ENCODE assay signal across 24 mouse cellular contexts in genomic region chr1:180549539-180550308, GRCm38 (mm10). TPM values are rescaled to one million over a fixed set of nuclear protein-coding genes. Genes with fewer than 3 reads are reported as not detected.
DNase-seq lines count a peak whose midpoint lies in the region; ATAC-seq lines count a peak whose summit lies in the region.
"Had no signal": no experiment of that assay in that cellular context is flagged by ENCODE, and none has a peak within 500 bp of the region (broad histone marks: within the 10 kb centered on the region; RNA-seq: fewer than 3 reads in every experiment).

No protein-coding gene starts in this region.

- H3K4me2 ChIP-seq in forebrain, embryonic 11.5 days (ENCODE audit: low read depth, low read length, severe bottlenecking) = no peak overlapping the region
- no peak overlapping the region for H3K4me2 ChIP-seq in heart, embryonic 11.5 days
- H3K4me2 ChIP-seq: heart, embryonic 13.5 days; hindbrain, embryonic 12.5 days; liver, embryonic 11.5 days; stomach, embryonic 15.5 days had no signal

- ATAC-seq in forebrain, embryonic 11.5 days (replicated peaks; ENCODE audit: low FRiP score) = no peak
- no peak for ATAC-seq in heart, embryonic 11.5 days (replicated peaks; ENCODE audit: insufficient number of reproducible peaks, low FRiP score, low TSS enrichment)
- ATAC-seq: liver, postnatal 0 days; lung, postnatal 0 days had no signal

- DNase-seq in forebrain, embryonic 10.5 days (ENCODE audit: extremely low spot score, low spot score) = no peak
- DNase-seq in forebrain, embryonic 11.5 days (ENCODE audit: low spot score) = no peak
- peak; percentile 71 for DNase-seq in heart, adult 11 months
- peak; percentile 32 to 64 for DNase-seq in left cerebral cortex, adult 9 months (ENCODE audit: low spot score in 2 of 2)
- no peak for DNase-seq in left cerebral cortex, adult 11 months (ENCODE audit: low spot score)
- no peak for DNase-seq in limb, embryonic 10.5 days (ENCODE audit: low spot score)
- no peak for DNase-seq in T-cell, adult 2 months (ENCODE audit: low spot score)
- DNase-seq: adrenal gland, postnatal 25 days; cerebellum, adult 11 months; cerebellum, postnatal 10 days; gastrocnemius, postnatal 10 days; heart, postnatal 14 days; kidney, adult 11 months; layer of hippocampus, postnatal 36 days; liver, postnatal 0 days had no signal

- 73% methylated on average over 7 of the region's 7 CpGs for WGBS in forebrain, embryonic 10.5 days
- 70% methylated on average over 7 of the region's 7 CpGs for WGBS in forebrain, embryonic 11.5 days
- WGBS in heart, embryonic 11.5 days (ENCODE audit: insufficient replicate concordance) = 53% methylated on average over 7 of the region's 7 CpGs
- WGBS in limb, embryonic 10.5 days = 72% methylated on average over 7 of the region's 7 CpGs

- peak overlapping the region; percentile 77; the same call in 1 of the 2 replicates for H3K27ac ChIP-seq in forebrain, embryonic 10.5 days
- H3K27ac ChIP-seq in forebrain, embryonic 11.5 days (ENCODE audit: low read depth, low read length) = no peak overlapping the region
- no peak overlapping the region for H3K27ac ChIP-seq in heart, embryonic 11.5 days (ENCODE audit: low read depth, low read length)
- H3K27ac ChIP-seq in limb, embryonic 10.5 days = peak overlapping the region; percentile 42
- H3K27ac ChIP-seq: heart, embryonic 13.5 days; hindbrain, embryonic 12.5 days; kidney, postnatal 0 days; limb, embryonic 12.5 days; macrophage; stomach, embryonic 15.5 days had no signal

- H3K36me3 ChIP-seq in forebrain, embryonic 10.5 days (replicated peaks) = no peaks in the 10 kb centered on the region
- no peaks in the 10 kb centered on the region for H3K36me3 ChIP-seq in forebrain, embryonic 11.5 days (ENCODE audit: control insufficient read depth, insufficient read depth, low read length)
- H3K36me3 ChIP-seq in heart, embryonic 11.5 days (ENCODE audit: control insufficient read depth, insufficient read depth, low read length) = no peaks in the 10 kb centered on the region
- no peaks in the 10 kb centered on the region for H3K36me3 ChIP-seq in limb, embryonic 10.5 days
- H3K36me3 ChIP-seq: heart, embryonic 13.5 days; hindbrain, embryonic 12.5 days; limb, embryonic 12.5 days; stomach, embryonic 15.5 days had no signal

- H3K4me1 ChIP-seq in forebrain, embryonic 10.5 days = peaks cover 34% of the 10 kb centered on the region
- H3K4me1 ChIP-seq in forebrain, embryonic 11.5 days (replicated peaks; ENCODE audit: control insufficient read depth, insufficient read depth, low read length) = peaks cover 18% of the 10 kb centered on the region
- H3K4me1 ChIP-seq in heart, embryonic 11.5 days (ENCODE audit: control insufficient read depth, insufficient read depth, low read length) = peaks cover 11% of the 10 kb centered on the region
- H3K4me1 ChIP-seq in limb, embryonic 10.5 days = peaks cover 33% of the 10 kb centered on the region

- peaks cover 46% of the 10 kb centered on the region for H3K27me3 ChIP-seq in forebrain, embryonic 10.5 days (ENCODE audit: poor library complexity, severe bottlenecking)
- peaks cover 9% of the 10 kb centered on the region for H3K27me3 ChIP-seq in forebrain, embryonic 11.5 days (ENCODE audit: control insufficient read depth, insufficient read depth, low read length)
- peaks cover 38% of the 10 kb centered on the region for H3K27me3 ChIP-seq in heart, embryonic 11.5 days (ENCODE audit: control insufficient read depth, insufficient read depth, low read length)
- H3K27me3 ChIP-seq in limb, embryonic 10.5 days (ENCODE audit: low read depth, poor library complexity, severe bottlenecking) = peaks cover 32% of the 10 kb centered on the region
- H3K27me3 ChIP-seq: stomach, embryonic 15.5 days had no signal

- H3K4me3 ChIP-seq in forebrain, embryonic 10.5 days = no peak overlapping the region
- H3K4me3 ChIP-seq in forebrain, embryonic 11.5 days (ENCODE audit: low read depth, low read length) = no peak overlapping the region
- H3K4me3 ChIP-seq in heart, embryonic 11.5 days (ENCODE audit: low read depth, low read length) = no peak overlapping the region
- H3K4me3 ChIP-seq in limb, embryonic 10.5 days = no peak overlapping the region
- H3K4me3 ChIP-seq: heart, embryonic 13.5 days; hindbrain, embryonic 12.5 days; limb, embryonic 12.5 days; stomach, embryonic 15.5 days had no signal

- H3K9me3 ChIP-seq in forebrain, embryonic 10.5 days = no peaks in the 10 kb centered on the region
- no peaks in the 10 kb centered on the region for H3K9me3 ChIP-seq in forebrain, embryonic 11.5 days (ENCODE audit: control insufficient read depth, low read length)
- no peaks in the 10 kb centered on the region for H3K9me3 ChIP-seq in heart, embryonic 11.5 days (replicated peaks; ENCODE audit: control insufficient read depth, low read length)
- no peaks in the 10 kb centered on the region for H3K9me3 ChIP-seq in limb, embryonic 10.5 days (replicated peaks)
- H3K9me3 ChIP-seq: heart, embryonic 13.5 days; hindbrain, embryonic 12.5 days; limb, embryonic 12.5 days; stomach, embryonic 15.5 days had no signal

- no peak overlapping the region for H3K9ac ChIP-seq in forebrain, embryonic 11.5 days (ENCODE audit: low read length)
- no peak overlapping the region for H3K9ac ChIP-seq in heart, embryonic 11.5 days (ENCODE audit: low read depth, low read length)
- H3K9ac ChIP-seq: heart, embryonic 13.5 days; hindbrain, embryonic 12.5 days; limb, embryonic 12.5 days; liver, postnatal 0 days; stomach, embryonic 15.5 days had no signal

RNA-seq across cellular contexts. Expression of gene Parp1, which starts 19.0 kb away (rescaled TPM):
- polyA plus RNA-seq in forebrain, embryonic 10.5 days (2016; fragmentation: Nextera tagmentation; extraction: Ambion mirVana) = 328 and 332 TPM in 2 replicates
- 276 and 281 TPM in 2 replicates for polyA plus RNA-seq in forebrain, embryonic 11.5 days (2014; fragmentation: Nextera tagmentation; extraction: Ambion mirVana)
- polyA plus RNA-seq in heart, embryonic 11.5 days (2014; fragmentation: Nextera tagmentation; extraction: Ambion mirVana) = 94.0 and 107 TPM in 2 replicates
- 267 and 278 TPM in 2 replicates for polyA plus RNA-seq in limb, embryonic 10.5 days (2016; fragmentation: Nextera tagmentation; extraction: Ambion mirVana)

Comparison
In these comparisons a context has a peak if more than half of its experiments do, and no peak if none do; other contexts are left out.
1. DNase-seq: peak in heart, adult 11 months (single experiment) and left cerebral cortex, adult 9 months (2 of 2); none in forebrain, embryonic 10.5 days (single experiment), forebrain, embryonic 11.5 days (single experiment), left cerebral cortex, adult 11 months (single experiment), limb, embryonic 10.5 days (single experiment) and T-cell, adult 2 months (single experiment).
2. H3K27ac ChIP-seq: peak in forebrain, embryonic 10.5 days (single experiment) and limb, embryonic 10.5 days (single experiment); none in forebrain, embryonic 11.5 days (single experiment) and heart, embryonic 11.5 days (single experiment).